Mouse (Mus musculus): ENCODE data around the gene Rbak.

DNA sequence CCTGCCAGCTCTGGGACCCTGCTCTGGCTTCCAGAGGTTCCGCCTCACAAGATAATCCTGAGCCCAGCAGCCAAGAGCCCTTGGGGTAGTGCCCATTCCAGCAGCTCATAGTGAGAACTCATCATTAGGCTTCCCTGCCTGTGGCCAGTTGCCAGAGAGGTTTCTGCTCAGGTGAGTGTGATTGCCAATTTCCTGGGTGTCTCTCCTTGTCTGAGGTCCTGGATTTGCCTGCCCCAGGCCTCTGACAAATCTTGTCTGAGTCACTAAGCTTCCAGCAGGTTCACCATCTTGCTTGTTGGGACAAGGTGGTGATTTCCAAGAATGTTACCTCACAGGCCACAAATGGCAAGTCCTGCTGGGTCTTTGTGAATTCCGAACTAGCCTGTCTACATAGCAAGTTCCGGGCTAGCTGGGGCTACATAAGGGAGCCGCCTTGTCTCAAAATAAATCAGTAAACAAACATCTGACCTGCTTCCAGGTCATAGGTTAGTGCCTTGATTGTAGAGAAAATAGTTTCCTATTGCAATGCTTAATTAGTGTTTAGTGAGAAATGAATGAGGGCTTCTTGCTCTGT is 55.7 kb downstream of the Rbak start:
- no peak for TF ChIP-seq CTCF (IDR thresholded peaks at IDR 0.05; ENCODE audit: control insufficient read depth, insufficient read depth, insufficient replicate concordance, low read depth, low read length)
- no peak for TF ChIP-seq POLR2A (IDR thresholded peaks at IDR 0.05; ENCODE audit: control insufficient read depth, low read depth, low read length)
